Mouse (Mus musculus): ENCODE measurements around the gene Nipa2. TPM values are rescaled to one million over a fixed set of nuclear protein-coding genes. Genes with fewer than 3 reads are reported as not detected.

Nipa2 gene
- polyA plus RNA-seq, 1 experiment = 14.5 TPM

GRCm38 (mm10) chr7:55911371-55911770 is 50.9 kb downstream of the Nipa2 start:
- Histone ChIP-seq H3K4me3 (no peak overlapping the region), H3ac (ENCODE audit: control insufficient read depth, insufficient read length) (no peak overlapping the region), H3K36me3 (ENCODE audit: control insufficient read depth, insufficient read depth) (peaks cover 32% of the 10 kb centered on the region), H3K4me2 (ENCODE audit: low read depth) (no peak overlapping the region), H3K79me2 (ENCODE audit: control insufficient read depth, insufficient read depth) (no peaks in the 10 kb centered on the region), H3K27me3 (ENCODE audit: control insufficient read depth, insufficient read depth, insufficient read length) (no peaks in the 10 kb centered on the region)
- TF ChIP-seq SRF (IDR thresholded peaks at IDR 0.05; ENCODE audit: control insufficient read depth, insufficient read length, low read depth) (no peak), POLR2A (IDR thresholded peaks at IDR 0.05; ENCODE audit: insufficient read length, low read depth) (no peak), MAX (IDR thresholded peaks at IDR 0.05; ENCODE audit: low read depth) (no peak), TCF12 (IDR thresholded peaks at IDR 0.05; ENCODE audit: insufficient read depth, poor library complexity, severe bottlenecking) (no peak), USF1 (IDR thresholded peaks at IDR 0.05; ENCODE audit: low read depth) (no peak), POLR2AphosphoS2 (IDR thresholded peaks at IDR 0.05; ENCODE audit: insufficient read length, low read depth) (no peak), CEBPB (IDR thresholded peaks at IDR 0.05; ENCODE audit: insufficient read depth, poor library complexity, severe bottlenecking) (no peak), MYOD1 (IDR thresholded peaks at IDR 0.05; ENCODE audit: control insufficient read depth in 1 of 3, insufficient read length in 2 of 3, low read depth in 2 of 3) (no peak), E2F4 (IDR thresholded peaks at IDR 0.05; ENCODE audit: insufficient read depth) (no peak), TCF3 (IDR thresholded peaks at IDR 0.05; ENCODE audit: insufficient read length, low read depth) (no peak)

GRCm38 (mm10) chr7:55910356-55910755 is 51.9 kb downstream of the Nipa2 start:
- no peak for TF ChIP-seq SRF (IDR thresholded peaks at IDR 0.05; ENCODE audit: control insufficient read depth, insufficient read length, low read depth)
- TF ChIP-seq MYOD1 (IDR thresholded peaks at IDR 0.05; ENCODE audit: control insufficient read depth in 1 of 3, insufficient read length in 2 of 3, low read depth in 2 of 3) = no peak
- TF ChIP-seq POLR2AphosphoS2 (IDR thresholded peaks at IDR 0.05; ENCODE audit: insufficient read length, low read depth) = no peak
- TF ChIP-seq POLR2A (IDR thresholded peaks at IDR 0.05; ENCODE audit: insufficient read length, low read depth) = no peak
- TF ChIP-seq CEBPB (IDR thresholded peaks at IDR 0.05; ENCODE audit: insufficient read depth, poor library complexity, severe bottlenecking) = no peak
- no peak for TF ChIP-seq REST (IDR thresholded peaks at IDR 0.05; ENCODE audit: insufficient read depth, insufficient read length)
- no peak for TF ChIP-seq TCF3 (IDR thresholded peaks at IDR 0.05; ENCODE audit: insufficient read length, low read depth)
- TF ChIP-seq MYOG (IDR thresholded peaks at IDR 0.05; ENCODE audit: control insufficient read depth in 1 of 3, insufficient read depth in 1 of 3, insufficient read length in 2 of 3, low read depth in 2 of 3) = no peak
- no peak for TF ChIP-seq MAX (IDR thresholded peaks at IDR 0.05; ENCODE audit: low read depth)
- TF ChIP-seq E2F4 (IDR thresholded peaks at IDR 0.05; ENCODE audit: insufficient read depth) = no peak
- TF ChIP-seq TCF12 (IDR thresholded peaks at IDR 0.05; ENCODE audit: insufficient read depth, poor library complexity, severe bottlenecking) = no peak
- no peak for TF ChIP-seq USF1 (IDR thresholded peaks at IDR 0.05; ENCODE audit: low read depth)
- peaks cover 35% of the 10 kb centered on the region for H3K36me3 ChIP-seq (ENCODE audit: control insufficient read depth, insufficient read depth)
- H3K4me3 ChIP-seq = no peak overlapping the region
- no peaks in the 10 kb centered on the region for H3K79me2 ChIP-seq (ENCODE audit: control insufficient read depth, insufficient read depth)
- no peak overlapping the region for H3ac ChIP-seq (ENCODE audit: control insufficient read depth, insufficient read length)
- H3K4me2 ChIP-seq (ENCODE audit: low read depth) = no peak overlapping the region
- no peaks in the 10 kb centered on the region for H3K27me3 ChIP-seq (ENCODE audit: control insufficient read depth, insufficient read depth, insufficient read length)

- TF ChIP-seq MAX (IDR thresholded peaks at IDR 0.05; ENCODE audit: low read depth) = no peak
- TF ChIP-seq POLR2A (IDR thresholded peaks at IDR 0.05; ENCODE audit: insufficient read length, low read depth) = no peak
- no peak for TF ChIP-seq REST (IDR thresholded peaks at IDR 0.05; ENCODE audit: insufficient read depth, insufficient read length)
- TF ChIP-seq SRF (IDR thresholded peaks at IDR 0.05; ENCODE audit: control insufficient read depth, insufficient read length, low read depth) = no peak
- Histone ChIP-seq H3K4me3 (no peak overlapping the region), H3K79me2 (ENCODE audit: control insufficient read depth, insufficient read depth) (no peaks in the 10 kb centered on the region), H3K27me3 (ENCODE audit: control insufficient read depth, insufficient read depth, insufficient read length) (no peaks in the 10 kb centered on the region), H3K4me2 (ENCODE audit: low read depth) (no peak overlapping the region), H3ac (ENCODE audit: control insufficient read depth, insufficient read length) (no peak overlapping the region), H3K36me3 (ENCODE audit: control insufficient read depth, insufficient read depth) (peaks cover 33% of the 10 kb centered on the region)
Observed at GRCm38 (mm10) chr7:55909519-55909918, 52.8 kb downstream of the Nipa2 start.

GRCm38 (mm10) chr7:55905449-55905848 is 56.8 kb downstream of the Nipa2 start:
- Histone ChIP-seq H3K36me3 (ENCODE audit: control insufficient read depth, insufficient read depth) (peaks cover 34% of the 10 kb centered on the region), H3K79me2 (ENCODE audit: control insufficient read depth, insufficient read depth) (no peaks in the 10 kb centered on the region), H3K4me2 (ENCODE audit: low read depth) (no peak overlapping the region), H3K27me3 (ENCODE audit: control insufficient read depth, insufficient read depth, insufficient read length) (no peaks in the 10 kb centered on the region), H3K4me3 (no peak overlapping the region), H3ac (ENCODE audit: control insufficient read depth, insufficient read length) (no peak overlapping the region)
- TF ChIP-seq E2F4 (IDR thresholded peaks at IDR 0.05; ENCODE audit: insufficient read depth) (no peak), TCF3 (IDR thresholded peaks at IDR 0.05; ENCODE audit: insufficient read length, low read depth) (no peak), REST (IDR thresholded peaks at IDR 0.05; ENCODE audit: insufficient read depth, insufficient read length) (no peak), MYOD1 (IDR thresholded peaks at IDR 0.05; ENCODE audit: control insufficient read depth in 1 of 3, insufficient read length in 2 of 3, low read depth in 2 of 3) (no peak), POLR2AphosphoS2 (IDR thresholded peaks at IDR 0.05; ENCODE audit: insufficient read length, low read depth) (no peak), SRF (IDR thresholded peaks at IDR 0.05; ENCODE audit: control insufficient read depth, insufficient read length, low read depth) (no peak), MYOG (IDR thresholded peaks at IDR 0.05; ENCODE audit: control insufficient read depth in 1 of 3, insufficient read depth in 1 of 3, insufficient read length in 2 of 3, low read depth in 2 of 3) (no peak), USF1 (IDR thresholded peaks at IDR 0.05; ENCODE audit: low read depth) (no peak), MAX (IDR thresholded peaks at IDR 0.05; ENCODE audit: low read depth) (no peak), TCF12 (IDR thresholded peaks at IDR 0.05; ENCODE audit: insufficient read depth, poor library complexity, severe bottlenecking) (no peak), POLR2A (IDR thresholded peaks at IDR 0.05; ENCODE audit: insufficient read length, low read depth) (no peak), CEBPB (IDR thresholded peaks at IDR 0.05; ENCODE audit: insufficient read depth, poor library complexity, severe bottlenecking) (no peak)

- no peaks in the 10 kb centered on the region for H3K79me2 ChIP-seq (ENCODE audit: control insufficient read depth, insufficient read depth)
- H3K36me3 ChIP-seq (ENCODE audit: control insufficient read depth, insufficient read depth) = peaks cover 19% of the 10 kb centered on the region
- no peak overlapping the region for H3K4me2 ChIP-seq (ENCODE audit: low read depth)
- H3K4me3 ChIP-seq = no peak overlapping the region
- H3ac ChIP-seq (ENCODE audit: control insufficient read depth, insufficient read length) = no peak overlapping the region
- TF ChIP-seq POLR2AphosphoS2 (IDR thresholded peaks at IDR 0.05; ENCODE audit: insufficient read length, low read depth) = no peak
- TF ChIP-seq POLR2A (IDR thresholded peaks at IDR 0.05; ENCODE audit: insufficient read length, low read depth) = no peak
- TF ChIP-seq TCF12 (IDR thresholded peaks at IDR 0.05; ENCODE audit: insufficient read depth, poor library complexity, severe bottlenecking) = no peak
- TF ChIP-seq REST (IDR thresholded peaks at IDR 0.05; ENCODE audit: insufficient read depth, insufficient read length) = no peak
- TF ChIP-seq SRF (IDR thresholded peaks at IDR 0.05; ENCODE audit: control insufficient read depth, insufficient read length, low read depth) = no peak
- TF ChIP-seq CEBPB (IDR thresholded peaks at IDR 0.05; ENCODE audit: insufficient read depth, poor library complexity, severe bottlenecking) = no peak
- no peak for TF ChIP-seq TCF3 (IDR thresholded peaks at IDR 0.05; ENCODE audit: insufficient read length, low read depth)
- TF ChIP-seq E2F4 (IDR thresholded peaks at IDR 0.05; ENCODE audit: insufficient read depth) = no peak
- TF ChIP-seq MAX (IDR thresholded peaks at IDR 0.05; ENCODE audit: low read depth) = no peak
- TF ChIP-seq MYOD1 (IDR thresholded peaks at IDR 0.05; ENCODE audit: control insufficient read depth in 1 of 3, insufficient read length in 2 of 3, low read depth in 2 of 3) = no peak
- no peak for TF ChIP-seq MYOG (IDR thresholded peaks at IDR 0.05; ENCODE audit: control insufficient read depth in 1 of 3, insufficient read depth in 1 of 3, insufficient read length in 2 of 3, low read depth in 2 of 3)
- TF ChIP-seq USF1 (IDR thresholded peaks at IDR 0.05; ENCODE audit: low read depth) = no peak
- H3K27me3 ChIP-seq (ENCODE audit: control insufficient read depth, insufficient read depth, insufficient read length) = no peaks in the 10 kb centered on the region
Observed at GRCm38 (mm10) chr7:55903766-55904165, 58.5 kb downstream of the Nipa2 start.
